Mouse (Mus musculus): ENCODE data around the gene Usp36. TPM values are rescaled to one million over a fixed set of nuclear protein-coding genes. Genes with fewer than 3 reads are reported as not detected.
"Not testable (repeated sequence)": the region's sequence is repeated elsewhere in the genome, so short reads cannot be mapped to it uniquely, and the experiment has no call there.

The Usp36 gene
- polyA plus RNA-seq, 1 experiment from 2014 or later, result 18.1 TPM

DNA sequence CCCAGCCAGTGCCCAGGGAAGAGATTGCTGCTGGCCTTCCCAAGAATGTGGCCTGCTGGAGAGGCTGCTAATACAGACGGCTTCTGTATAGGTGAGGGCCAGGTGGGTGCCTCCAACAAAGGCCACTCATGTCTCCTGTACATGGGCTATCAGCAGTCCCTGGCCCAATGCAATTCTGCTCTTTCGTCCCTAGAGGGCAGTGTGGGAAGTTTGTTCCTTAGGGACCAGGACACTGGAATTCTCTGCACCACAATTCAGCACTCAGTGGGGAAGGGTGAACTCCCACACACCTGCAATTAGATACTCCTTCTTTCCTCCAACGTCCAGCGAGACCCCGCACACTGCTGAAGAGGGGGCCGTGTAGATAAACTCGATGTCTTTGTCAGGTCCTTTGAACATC, 27.1 kb upstream of the Usp36 start:
- 22% methylated on average over 7 of the region's 7 CpGs for WGBS
- Histone ChIP-seq H3K27me3 (replicated peaks; ENCODE audit: control insufficient read depth, insufficient read depth, low read length) (no peaks in the 10 kb centered on the region), H3K36me3 (ENCODE audit: control insufficient read depth, insufficient read depth, low read length) (peaks cover 61% of the 10 kb centered on the region)

DNA sequence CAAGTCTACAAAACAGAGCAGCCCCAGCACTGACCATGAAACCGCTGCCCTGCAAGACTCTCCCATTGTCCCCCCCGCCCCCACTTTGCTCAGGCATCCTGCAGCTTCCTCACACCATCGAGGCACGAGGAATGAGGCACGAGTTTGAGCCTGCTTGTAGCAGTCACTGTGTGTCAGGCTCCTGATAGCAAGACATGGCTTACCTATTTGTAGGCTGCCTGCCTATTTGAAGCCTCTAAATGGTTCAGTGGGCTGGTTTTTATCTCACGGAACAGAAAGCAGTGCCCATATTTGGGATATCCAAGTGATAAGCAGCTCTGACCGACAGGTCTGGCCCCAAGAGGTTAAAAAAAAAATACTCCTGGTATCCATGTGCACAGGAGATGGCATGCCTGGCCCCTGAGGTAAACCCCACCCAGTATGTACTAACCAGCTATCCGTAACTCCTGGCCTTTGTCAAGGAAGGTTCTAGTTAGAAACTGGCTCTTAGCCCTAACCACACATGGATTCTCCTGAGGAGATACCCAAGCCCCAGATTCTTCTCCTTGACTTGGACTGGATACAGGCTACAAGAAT, 26.3 kb upstream of the Usp36 start:
- H3K9ac ChIP-seq (ENCODE audit: low read length), result no peak overlapping the region
- H3K36me3 ChIP-seq (ENCODE audit: control insufficient read depth, insufficient read depth, low read length), result peaks cover 67% of the 10 kb centered on the region
- WGBS, result 83% methylated on average over 8 of the region's 8 CpGs
- no peak for ATAC-seq (replicated peaks; ENCODE audit: low FRiP score, low TSS enrichment, low read depth)
- DNase-seq (ENCODE audit: low spot score), result no peak
- no peak overlapping the region for H3K4me3 ChIP-seq (ENCODE audit: low read depth, low read length)
- H3K9me3 ChIP-seq (ENCODE audit: control insufficient read depth, low read length), result no peaks in the 10 kb centered on the region
- no peaks in the 10 kb centered on the region for H3K27me3 ChIP-seq (replicated peaks; ENCODE audit: control insufficient read depth, insufficient read depth, low read length)
- no peaks in the 10 kb centered on the region for H3K4me1 ChIP-seq (replicated peaks; ENCODE audit: control insufficient read depth, insufficient read depth, low read length)
- H3K27ac ChIP-seq (ENCODE audit: low read depth), result no peak overlapping the region
- no peak overlapping the region for H3K4me2 ChIP-seq (ENCODE audit: low read length)

More for the DNA sequence above, 27.1 kb upstream of the Usp36 start:
- no peak overlapping the region for H3K4me2 ChIP-seq (ENCODE audit: low read length)
- no peak overlapping the region for H3K27ac ChIP-seq (ENCODE audit: low read depth)
- peak; percentile 73 for DNase-seq (ENCODE audit: low spot score)
- no peaks in the 10 kb centered on the region for H3K4me1 ChIP-seq (replicated peaks; ENCODE audit: control insufficient read depth, insufficient read depth, low read length)
- no peak overlapping the region for H3K9ac ChIP-seq (ENCODE audit: low read length)
- no peak overlapping the region for H3K4me3 ChIP-seq (ENCODE audit: low read depth, low read length)
- no peaks in the 10 kb centered on the region for H3K9me3 ChIP-seq (ENCODE audit: control insufficient read depth, low read length)
- ATAC-seq (replicated peaks; ENCODE audit: low FRiP score, low TSS enrichment, low read depth), result 0 out of 2 replicates have a peak, but pooled peaks have one; percentile 40

DNA sequence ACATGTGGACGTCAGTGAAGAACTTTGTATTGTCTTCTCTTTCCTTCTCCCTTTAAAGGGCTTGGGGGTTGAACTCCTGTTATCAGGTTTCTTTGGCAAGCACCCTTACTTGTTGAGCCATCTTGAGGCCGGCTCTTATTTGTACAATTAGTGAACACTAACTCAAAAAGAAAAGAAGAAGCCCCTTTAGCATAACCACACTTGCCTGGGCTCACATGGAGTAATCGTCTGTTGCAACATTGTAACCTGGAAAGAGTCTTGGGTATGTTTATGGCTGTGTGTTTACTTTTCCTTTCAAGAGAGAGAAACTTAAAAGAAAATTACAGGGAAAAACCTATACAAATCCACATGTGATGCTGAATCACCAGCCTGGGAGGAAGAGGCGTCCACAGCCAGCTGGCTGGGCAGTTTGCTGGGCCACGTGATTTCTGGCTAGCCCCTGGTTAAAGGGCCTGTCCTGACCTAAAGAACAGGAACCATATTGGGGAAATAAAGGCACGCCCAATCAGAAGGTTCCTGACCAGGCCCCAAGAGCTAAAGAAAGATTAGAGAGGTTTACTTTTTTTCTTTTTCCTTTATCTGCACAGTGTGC, 22.2 kb upstream of the Usp36 start:
- peaks cover 73% of the 10 kb centered on the region for H3K36me3 ChIP-seq (ENCODE audit: control insufficient read depth, insufficient read depth, low read length)
- no peak overlapping the region for H3K9ac ChIP-seq (ENCODE audit: low read length)
- 61% methylated on average over 6 of the region's 6 CpGs for WGBS
- no peak overlapping the region for H3K27ac ChIP-seq (ENCODE audit: low read depth)
- no peaks in the 10 kb centered on the region for H3K4me1 ChIP-seq (replicated peaks; ENCODE audit: control insufficient read depth, insufficient read depth, low read length)
- ATAC-seq (replicated peaks; ENCODE audit: low FRiP score, low TSS enrichment, low read depth), result no peak
- no peak for DNase-seq (ENCODE audit: low spot score)
- H3K4me2 ChIP-seq (ENCODE audit: low read length), result no peak overlapping the region
- H3K9me3 ChIP-seq (ENCODE audit: control insufficient read depth, low read length), result peaks cover 5% of the 10 kb centered on the region; the same call in 1 of the 2 replicates
- no peak overlapping the region for H3K4me3 ChIP-seq (ENCODE audit: low read depth, low read length)
- H3K27me3 ChIP-seq (replicated peaks; ENCODE audit: control insufficient read depth, insufficient read depth, low read length), result no peaks in the 10 kb centered on the region

DNA sequence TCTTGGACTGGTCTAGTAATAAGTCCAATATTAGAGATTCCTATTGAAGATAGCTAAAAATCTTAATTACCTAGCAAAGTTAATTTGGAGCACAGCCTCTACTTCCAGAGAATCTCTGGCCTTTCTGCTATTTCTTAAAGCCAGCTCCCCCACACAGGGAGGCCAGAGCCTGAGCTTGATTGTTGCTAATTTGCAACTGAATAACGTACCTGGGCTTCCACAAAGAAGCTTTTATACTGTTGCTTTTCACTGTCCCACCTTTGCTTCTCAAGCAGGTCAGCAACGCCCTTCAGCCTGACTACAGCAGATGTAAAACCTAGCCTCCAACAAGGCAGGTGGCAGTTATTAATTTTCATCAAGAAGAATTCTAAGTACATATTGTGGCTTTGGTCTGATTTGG, 17.9 kb upstream of the Usp36 start:
- H3K36me3 ChIP-seq (ENCODE audit: control insufficient read depth, insufficient read depth, low read length), result peaks cover 50% of the 10 kb centered on the region
- not testable (repeated sequence) for H3K9ac ChIP-seq (ENCODE audit: low read length); DNase-seq (ENCODE audit: low spot score); H3K27me3 ChIP-seq (replicated peaks; ENCODE audit: control insufficient read depth, insufficient read depth, low read length); ATAC-seq (replicated peaks; ENCODE audit: low FRiP score, low TSS enrichment, low read depth); H3K9me3 ChIP-seq (ENCODE audit: control insufficient read depth, low read length); H3K27ac ChIP-seq (ENCODE audit: low read depth); H3K4me2 ChIP-seq (ENCODE audit: low read length); H3K4me1 ChIP-seq (replicated peaks; ENCODE audit: control insufficient read depth, insufficient read depth, low read length); H3K4me3 ChIP-seq (ENCODE audit: low read depth, low read length)
- WGBS, result 84% methylated on average over 2 of the region's 2 CpGs

DNA sequence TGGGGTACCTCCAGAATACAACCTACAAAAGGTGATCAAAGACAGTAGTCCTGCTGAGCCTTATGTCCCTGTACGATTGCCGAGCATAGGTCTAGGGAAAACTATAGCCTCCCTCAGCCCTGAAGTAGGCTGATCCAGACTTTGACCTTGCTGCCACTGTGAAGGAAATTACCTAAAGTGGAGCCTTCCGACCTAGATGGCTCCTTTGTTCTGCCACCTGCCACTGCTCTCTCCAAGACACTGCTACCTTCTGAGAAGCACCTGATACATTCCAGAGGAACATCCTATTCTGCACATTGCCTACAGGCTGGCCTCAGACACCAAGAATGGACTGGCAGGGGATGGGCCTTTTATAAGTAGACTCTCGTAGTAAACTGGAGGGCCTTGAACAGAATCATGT, 13.9 kb upstream of the Usp36 start:
- 96% methylated on average over 4 of the region's 4 CpGs for WGBS
- peaks cover 23% of the 10 kb centered on the region for H3K36me3 ChIP-seq (ENCODE audit: control insufficient read depth, insufficient read depth, low read length)
- not testable (repeated sequence) for H3K4me2 ChIP-seq (ENCODE audit: low read length); H3K4me1 ChIP-seq (replicated peaks; ENCODE audit: control insufficient read depth, insufficient read depth, low read length); H3K9me3 ChIP-seq (ENCODE audit: control insufficient read depth, low read length); H3K9ac ChIP-seq (ENCODE audit: low read length); H3K27me3 ChIP-seq (replicated peaks; ENCODE audit: control insufficient read depth, insufficient read depth, low read length); H3K4me3 ChIP-seq (ENCODE audit: low read depth, low read length); ATAC-seq (replicated peaks; ENCODE audit: low FRiP score, low TSS enrichment, low read depth); H3K27ac ChIP-seq (ENCODE audit: low read depth); DNase-seq (ENCODE audit: low spot score)

DNA sequence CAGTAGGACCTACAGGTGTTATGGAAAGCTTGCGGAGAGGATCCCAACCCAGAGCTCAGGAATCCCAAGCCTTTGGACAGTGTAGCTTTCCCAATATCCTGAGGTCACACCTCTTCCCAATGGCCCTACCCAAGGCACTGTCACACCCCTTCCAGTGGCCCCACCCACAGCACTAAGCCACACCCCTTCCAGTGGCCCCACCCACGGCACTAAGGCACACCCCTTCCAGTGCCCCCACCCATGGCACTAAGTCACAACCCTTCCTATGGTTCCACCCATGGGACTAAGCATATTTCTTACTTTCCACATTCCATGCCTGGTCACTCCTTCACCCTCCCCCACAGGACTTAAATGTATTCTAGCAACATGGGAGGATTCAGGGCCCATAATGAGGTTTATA, 8.8 kb upstream of the Usp36 start:
- no peak overlapping the region for H3K27ac ChIP-seq (ENCODE audit: low read depth)
- no peaks in the 10 kb centered on the region for H3K27me3 ChIP-seq (replicated peaks; ENCODE audit: control insufficient read depth, insufficient read depth, low read length)
- ATAC-seq (replicated peaks; ENCODE audit: low FRiP score, low TSS enrichment, low read depth) (no peak), DNase-seq (ENCODE audit: low spot score) (no peak)
- no peak overlapping the region for H3K4me2 ChIP-seq (ENCODE audit: low read length)
- no peaks in the 10 kb centered on the region for H3K4me1 ChIP-seq (replicated peaks; ENCODE audit: control insufficient read depth, insufficient read depth, low read length)
- no peaks in the 10 kb centered on the region for H3K9me3 ChIP-seq (ENCODE audit: control insufficient read depth, low read length)
- H3K9ac ChIP-seq (ENCODE audit: low read length), result no peak overlapping the region
- H3K4me3 ChIP-seq (ENCODE audit: low read depth, low read length), result no peak overlapping the region
- peaks cover 15% of the 10 kb centered on the region for H3K36me3 ChIP-seq (ENCODE audit: control insufficient read depth, insufficient read depth, low read length)
- WGBS, result 87% methylated on average over 2 of the region's 2 CpGs

DNA sequence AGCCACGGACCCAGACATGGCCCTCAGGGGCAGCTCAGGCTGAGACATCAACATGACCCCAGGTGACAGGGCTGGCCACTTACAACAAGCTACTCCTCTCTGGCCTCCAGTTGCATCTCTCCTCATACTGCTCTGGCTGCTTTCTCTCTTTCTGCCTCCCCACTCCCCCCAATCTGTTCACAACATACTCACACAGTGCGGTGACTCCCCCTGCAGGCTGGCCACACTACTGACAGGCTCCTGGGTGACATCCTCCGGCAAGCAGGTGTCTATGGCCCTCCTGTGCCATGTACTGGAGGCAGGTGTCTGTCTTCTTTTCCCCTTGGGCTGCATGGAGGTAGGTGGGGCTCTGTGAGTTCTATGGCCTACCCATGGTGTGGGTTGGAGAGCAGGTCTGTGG, 7.9 kb upstream of the Usp36 start:
- Histone ChIP-seq H3K36me3 (ENCODE audit: control insufficient read depth, insufficient read depth, low read length) (peaks cover 7% of the 10 kb centered on the region; the same call in 1 of the 2 replicates), H3K9me3 (ENCODE audit: control insufficient read depth, low read length) (no peaks in the 10 kb centered on the region), H3K27me3 (replicated peaks; ENCODE audit: control insufficient read depth, insufficient read depth, low read length) (no peaks in the 10 kb centered on the region), H3K4me1 (replicated peaks; ENCODE audit: control insufficient read depth, insufficient read depth, low read length) (no peaks in the 10 kb centered on the region), H3K27ac (ENCODE audit: low read depth) (no peak overlapping the region), H3K9ac (ENCODE audit: low read length) (no peak overlapping the region), H3K4me2 (ENCODE audit: low read length) (no peak overlapping the region), H3K4me3 (ENCODE audit: low read depth, low read length) (no peak overlapping the region)
- ATAC-seq (replicated peaks; ENCODE audit: low FRiP score, low TSS enrichment, low read depth) (no peak), DNase-seq (ENCODE audit: low spot score) (no peak)
- WGBS, result 83% methylated on average over 3 of the region's 3 CpGs

DNA sequence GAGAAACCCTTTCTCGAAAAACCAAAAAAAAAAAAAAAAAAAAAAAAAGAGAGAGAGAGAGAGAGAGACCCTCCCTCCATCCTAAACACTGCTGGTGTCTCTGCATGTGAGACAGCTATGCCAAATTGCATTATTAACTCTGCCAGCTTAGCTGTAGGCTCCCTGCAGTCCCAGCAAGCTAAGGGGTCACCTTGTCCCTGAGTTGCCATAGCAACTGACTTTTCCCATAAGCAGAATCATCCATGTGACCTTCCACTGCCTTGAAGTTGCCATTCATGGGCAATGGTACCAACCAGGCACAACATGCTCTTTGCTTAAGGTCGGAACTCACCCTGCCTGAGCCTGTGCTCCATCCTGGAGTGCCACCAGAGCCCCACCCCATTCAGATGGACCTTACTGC, 5.0 kb upstream of the Usp36 start:
- no peaks in the 10 kb centered on the region for H3K9me3 ChIP-seq (ENCODE audit: control insufficient read depth, low read length)
- WGBS, result 67% methylated on average over 2 of the region's 2 CpGs
- no peak overlapping the region for H3K9ac ChIP-seq (ENCODE audit: low read length)
- no peak for DNase-seq (ENCODE audit: low spot score)
- peaks cover 4% of the 10 kb centered on the region for H3K4me1 ChIP-seq (replicated peaks; ENCODE audit: control insufficient read depth, insufficient read depth, low read length)
- no peak overlapping the region for H3K27ac ChIP-seq (ENCODE audit: low read depth)
- no peaks in the 10 kb centered on the region for H3K36me3 ChIP-seq (ENCODE audit: control insufficient read depth, insufficient read depth, low read length)
- no peaks in the 10 kb centered on the region for H3K27me3 ChIP-seq (replicated peaks; ENCODE audit: control insufficient read depth, insufficient read depth, low read length)
- H3K4me3 ChIP-seq (ENCODE audit: low read depth, low read length), result no peak overlapping the region
- H3K4me2 ChIP-seq (ENCODE audit: low read length), result no peak overlapping the region
- ATAC-seq (replicated peaks; ENCODE audit: low FRiP score, low TSS enrichment, low read depth), result no peak

DNA sequence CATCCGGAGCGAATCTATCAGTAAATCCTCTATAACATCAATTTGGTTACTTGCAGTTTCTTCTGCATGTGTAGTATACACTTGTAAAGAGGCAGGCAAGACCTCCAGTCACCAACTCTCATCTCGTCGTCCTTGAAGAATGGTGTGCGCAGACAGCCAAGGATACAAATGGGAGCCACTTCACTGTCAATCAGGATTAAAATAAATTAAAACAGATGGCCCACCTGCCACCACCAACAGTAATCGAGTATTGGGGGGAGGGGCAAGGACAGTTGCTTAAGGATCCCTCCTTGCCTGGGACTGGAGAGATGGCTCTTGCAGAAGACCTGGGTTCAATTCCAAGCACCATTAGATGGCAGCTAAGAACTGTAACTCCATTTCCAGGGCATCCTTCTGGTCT, 2.6 kb upstream of the Usp36 start:
- ATAC-seq (replicated peaks; ENCODE audit: low FRiP score, low TSS enrichment, low read depth), result no peak
- WGBS, result 71% methylated on average over 6 of the region's 6 CpGs
- H3K27ac ChIP-seq (ENCODE audit: low read depth), result no peak overlapping the region

More for the DNA sequence above, 2.6 kb upstream of the Usp36 start:
- H3K9ac ChIP-seq (ENCODE audit: low read length), result no peak overlapping the region
- no peak overlapping the region for H3K4me3 ChIP-seq (ENCODE audit: low read depth, low read length)
- H3K9me3 ChIP-seq (ENCODE audit: control insufficient read depth, low read length), result no peaks in the 10 kb centered on the region
- no peak overlapping the region for H3K4me2 ChIP-seq (ENCODE audit: low read length)
- no peak for DNase-seq (ENCODE audit: low spot score)
- no peaks in the 10 kb centered on the region for H3K27me3 ChIP-seq (replicated peaks; ENCODE audit: control insufficient read depth, insufficient read depth, low read length)
- H3K36me3 ChIP-seq (ENCODE audit: control insufficient read depth, insufficient read depth, low read length), result no peaks in the 10 kb centered on the region
- peaks cover 18% of the 10 kb centered on the region for H3K4me1 ChIP-seq (replicated peaks; ENCODE audit: control insufficient read depth, insufficient read depth, low read length)

Data from intestine, embryonic 14.5 days (tissue).